Mouse (Mus musculus): ENCODE measurements around the gene Atp6v1g3.
A peak's percentile ranks its signal among the peaks of the same experiment; 100 is the strongest.

The Atp6v1g3 gene

GRCm38 (mm10) chr1:138288721-138289120 lies 15.2 kb downstream of the Atp6v1g3 start:
- no peak for DNase-seq (ENCODE audit: low spot score in 2 of 2)

- no peak for DNase-seq (ENCODE audit: low spot score in 2 of 2)
Measured at GRCm38 (mm10) chr1:138289455-138290425, 16.2 kb downstream of the Atp6v1g3 start.

GRCm38 (mm10) chr1:138291463-138291862 lies 17.9 kb downstream of the Atp6v1g3 start:
- no peak for DNase-seq (ENCODE audit: low spot score in 2 of 2)

GRCm38 (mm10) chr1:138294487-138294886 lies 20.9 kb downstream of the Atp6v1g3 start:
- no peak for DNase-seq (ENCODE audit: low spot score in 2 of 2)

GRCm38 (mm10) chr1:138298156-138298555 lies 24.6 kb downstream of the Atp6v1g3 start:
- DNase-seq (ENCODE audit: low spot score in 2 of 2): no peak

GRCm38 (mm10) chr1:138299576-138299975 lies 26.0 kb downstream of the Atp6v1g3 start:
- DNase-seq (ENCODE audit: low spot score in 2 of 2): no peak

- DNase-seq (ENCODE audit: low spot score in 2 of 2): no peak
Measured at GRCm38 (mm10) chr1:138301920-138302319, 28.4 kb downstream of the Atp6v1g3 start.

GRCm38 (mm10) chr1:138302756-138303155 lies 29.2 kb downstream of the Atp6v1g3 start:
- no peak for DNase-seq (ENCODE audit: low spot score in 2 of 2)

- no peak for DNase-seq (ENCODE audit: low spot score in 2 of 2)
Measured at GRCm38 (mm10) chr1:138303296-138303695, 29.8 kb downstream of the Atp6v1g3 start.

GRCm38 (mm10) chr1:138304141-138304915 lies 30.8 kb downstream of the Atp6v1g3 start:
- no peak for DNase-seq (ENCODE audit: low spot score in 2 of 2)

- peak; percentile 53 to 63 for DNase-seq (ENCODE audit: low spot score in 2 of 2)
Measured at GRCm38 (mm10) chr1:138322657-138323056, 49.1 kb downstream of the Atp6v1g3 start.

- DNase-seq (ENCODE audit: low spot score in 2 of 2): no peak
Measured at GRCm38 (mm10) chr1:138323076-138323630, 49.6 kb downstream of the Atp6v1g3 start.

- peak in 1 of 2 experiments; percentile 11 for DNase-seq (ENCODE audit: low spot score in 2 of 2)
Measured at GRCm38 (mm10) chr1:138326091-138326490, 52.6 kb downstream of the Atp6v1g3 start.

- no peak for DNase-seq (ENCODE audit: low spot score in 2 of 2)
Measured at GRCm38 (mm10) chr1:138326566-138326965, 53.0 kb downstream of the Atp6v1g3 start.

- DNase-seq (ENCODE audit: low spot score in 2 of 2): no peak
Measured at GRCm38 (mm10) chr1:138327466-138328245, 54.1 kb downstream of the Atp6v1g3 start.

GRCm38 (mm10) chr1:138328320-138328719 lies 54.8 kb downstream of the Atp6v1g3 start:
- DNase-seq (ENCODE audit: low spot score in 2 of 2): peak; percentile 29 to 53

- DNase-seq (ENCODE audit: low spot score in 2 of 2): no peak
Measured at GRCm38 (mm10) chr1:138330556-138330955, 57.0 kb downstream of the Atp6v1g3 start.

GRCm38 (mm10) chr1:138331596-138331995 lies 58.1 kb downstream of the Atp6v1g3 start:
- no peak for DNase-seq (ENCODE audit: low spot score in 2 of 2)

- DNase-seq (ENCODE audit: low spot score in 2 of 2): no peak
Measured at GRCm38 (mm10) chr1:138334701-138335100, 61.2 kb downstream of the Atp6v1g3 start.

GRCm38 (mm10) chr1:138337417-138337816 lies 63.9 kb downstream of the Atp6v1g3 start:
- DNase-seq (ENCODE audit: low spot score in 2 of 2): no peak
